Mouse (Mus musculus): ENCODE measurements at regions not wholly inside any gene's neighbourhood (a gene's known extent, or its start where the extent isn't known, plus 50 kb on each side); places are given as distances from the start of the nearest gene placed in this dataset.

GRCm38 (mm10) chr6:139014526-139014925 lies 356.2 kb upstream of the Igbp1b start:
- no peak for DNase-seq

- no peak for DNase-seq
Observed at GRCm38 (mm10) chr6:139010501-139010900, 352.2 kb upstream of the Igbp1b start.

Data from adrenal gland, postnatal 25 days (tissue).